Mouse (Mus musculus) forebrain, postnatal 0 days (tissue): ENCODE results near the gene Eps8. TPM values are rescaled to one million over a fixed set of nuclear protein-coding genes. Genes with fewer than 3 reads are reported as not detected.
A peak's percentile ranks its signal among the peaks of the same experiment; 100 is the strongest.

Experiments
- ATAC-seq: fragments of 200-750 bp; cut with Nextera tagmentation; 2 replicates; pipeline ENCODE4 v1.8.0; 2017; ENCODE audit warnings: mild to moderate bottlenecking, moderate library complexity
- DNase-seq: peaks from one replicate; pipeline ENCODE4 v3.0.0-alpha.2; 2015
- H3K27ac ChIP-seq: fragments of 300-500 bp; sonication (generic); 2 replicates; pipeline ENCODE4 v1.5.1; 2014; ENCODE audit warnings: low read depth, mild to moderate bottlenecking, antibody characterized with exemption, low read length, moderate library complexity, mixed read lengths
- H3K27me3 ChIP-seq: fragments of 300-500 bp; sonication (generic); 2 replicates; pipeline ENCODE4 v1.6.1; 2014; ENCODE audit warnings: mild to moderate bottlenecking, low read length, mixed read lengths; ENCODE audit not compliant: insufficient read depth
- H3K36me3 ChIP-seq: fragments of 300-500 bp; sonication (generic); 2 replicates; pipeline ENCODE4 v1.6.1; 2014; ENCODE audit warnings: mild to moderate bottlenecking, moderate library complexity; ENCODE audit not compliant: insufficient read depth
- H3K4me1 ChIP-seq: fragments of 300-500 bp; sonication (generic); 2 replicates; pipeline ENCODE4 v1.6.1; 2014; ENCODE audit warnings: antibody characterized with exemption; ENCODE audit not compliant: insufficient read depth
- H3K4me2 ChIP-seq: fragments of 300-500 bp; sonication (generic); 2 replicates; pipeline ENCODE4 v1.6.1; 2014; ENCODE audit warnings: low read depth, mild to moderate bottlenecking, moderate library complexity
- H3K4me3 ChIP-seq: fragments of 300-500 bp; sonication (generic); 2 replicates; pipeline ENCODE4 v1.5.1; 2014; ENCODE audit warnings: low read depth, low read length, mixed read lengths
- H3K9ac ChIP-seq: fragments of 300-500 bp; sonication (generic); 2 replicates; pipeline ENCODE4 v1.6.1; 2014; ENCODE audit warnings: mild to moderate bottlenecking
- H3K9me3 ChIP-seq: fragments of 300-500 bp; sonication (generic); 2 replicates; pipeline ENCODE4 v1.6.1; 2016; ENCODE audit warnings: low read length
- CTCF ChIP-seq: sonication (generic); IDR thresholded peaks from 2 replicates; pipeline ENCODE4 v1.5.1; 2016; ENCODE audit warnings: antibody characterized with exemption, control low read depth, low read depth
- WGBS: fragments of 180-500 bp; shearing (Covaris S2); extraction: QIAGEN DNeasy Blood & Tissue Kit; methylation state at CpG from one replicate; pipeline ENCODE4 v1.1.7; 2014; 5-methylcytosine and 5-hydroxymethylcytosine counted together
- polyA plus RNA-seq: library from polyadenylated mRNA; unstranded; fragments of >200 nt; fragmentation: Nextera tagmentation; extraction: Ambion mirVana; gene quantifications from 2 replicates; pipeline ENCODE4 v1.2.1, GENCODE M21; 2015
- total RNA-seq: library from RNA; depleted of rRNA; stranded (reverse); fragments of >200 nt; gene quantifications from 2 replicates; pipeline ENCODE4 v1.2.3, GENCODE M21; 2014

Gene Eps8
- total and polyA plus RNA-seq, 2 experiments from 2014 or later, result 23.7 to 26.0 TPM

DNA sequence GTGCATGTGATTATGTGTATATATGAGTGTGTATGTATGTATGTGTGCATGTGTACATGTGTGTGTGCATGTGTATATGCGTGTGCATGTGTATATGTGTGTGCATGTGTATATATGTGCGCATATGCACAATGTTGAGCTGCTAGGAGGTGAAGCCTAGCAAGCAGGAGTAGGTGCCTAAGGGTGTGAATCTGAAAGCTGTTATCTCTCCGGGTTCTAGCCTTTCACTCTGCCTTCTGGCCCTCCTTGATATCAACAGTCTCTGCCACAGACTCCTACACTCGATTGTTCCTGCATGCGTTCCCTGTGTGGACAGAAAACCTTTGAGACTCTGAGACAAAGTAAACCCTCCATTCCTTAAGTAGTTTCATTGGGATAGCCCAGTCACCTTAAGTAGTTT, 98.0 kb downstream of the Eps8 start:
- H3K9ac ChIP-seq, result no peak overlapping the region
- no peak for TF ChIP-seq CTCF
- no peaks in the 10 kb centered on the region for H3K27me3 ChIP-seq
- no peak overlapping the region for H3K4me2 ChIP-seq
- no peaks in the 10 kb centered on the region for H3K4me1 ChIP-seq
- no peaks in the 10 kb centered on the region for H3K9me3 ChIP-seq
- no peak overlapping the region for H3K4me3 ChIP-seq
- WGBS, result 91% methylated on average over 5 of the region's 5 CpGs
- H3K27ac ChIP-seq, result no peak overlapping the region
- ATAC-seq (no peak), DNase-seq (no peak)
- H3K36me3 ChIP-seq, result no peaks in the 10 kb centered on the region

DNA sequence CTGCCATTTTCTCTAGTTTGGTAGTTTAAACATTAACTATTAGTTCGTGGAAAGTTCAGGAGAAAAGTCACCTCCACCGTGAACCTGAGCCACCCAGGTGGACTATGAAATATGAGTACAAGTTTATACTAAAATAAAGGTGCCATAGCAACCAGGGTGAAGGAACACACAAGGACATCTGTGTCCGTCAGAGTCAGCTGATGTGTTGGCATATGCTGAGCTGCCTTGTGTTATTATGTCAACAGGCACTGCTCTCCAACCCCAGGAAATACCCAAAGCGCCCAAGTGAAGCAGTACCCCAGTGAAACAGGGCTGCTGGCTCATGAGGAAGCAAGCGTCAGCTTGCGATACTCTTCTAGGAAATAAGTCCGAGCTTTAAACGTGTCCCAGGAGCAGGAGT, 104.5 kb downstream of the Eps8 start:
- ATAC-seq (no peak), DNase-seq (no peak)
- Histone ChIP-seq H3K27ac (no peak overlapping the region), H3K27me3 (no peaks in the 10 kb centered on the region), H3K9ac (no peak overlapping the region), H3K4me3 (no peak overlapping the region), H3K9me3 (no peaks in the 10 kb centered on the region), H3K4me2 (no peak overlapping the region), H3K36me3 (no peaks in the 10 kb centered on the region), H3K4me1 (no peaks in the 10 kb centered on the region)
- no peak for TF ChIP-seq CTCF
- WGBS, result 83% methylated on average over 8 of the region's 8 CpGs

DNA sequence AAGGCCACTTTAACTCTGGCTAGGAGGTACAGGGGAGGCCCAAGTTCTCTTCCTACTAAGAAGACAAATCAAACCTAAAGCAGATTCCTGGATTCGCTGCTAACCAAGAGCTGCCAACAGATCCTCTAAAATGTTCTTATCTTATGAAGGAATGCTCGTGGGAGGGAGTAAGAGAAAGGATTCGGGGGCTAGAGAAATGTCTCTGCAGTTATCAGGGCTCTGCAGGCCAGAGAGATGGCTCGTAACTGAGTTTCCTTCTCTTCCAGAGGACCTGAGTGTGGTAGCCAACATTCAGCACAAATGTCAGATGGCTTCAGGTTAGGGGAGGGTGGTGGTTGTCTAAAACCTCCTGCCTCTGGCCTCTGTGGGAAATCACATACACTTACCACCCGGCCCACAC, 106.1 kb downstream of the Eps8 start:
- TF ChIP-seq CTCF, result no peak
- Histone ChIP-seq H3K9ac (no peak overlapping the region), H3K27me3 (no peaks in the 10 kb centered on the region), H3K36me3 (no peaks in the 10 kb centered on the region), H3K9me3 (no peaks in the 10 kb centered on the region), H3K4me2 (no peak overlapping the region), H3K27ac (no peak overlapping the region), H3K4me3 (no peak overlapping the region), H3K4me1 (no peaks in the 10 kb centered on the region)
- WGBS, result 84% methylated on average over 5 of the region's 5 CpGs
- no peak for DNase-seq
- ATAC-seq, result no peak

DNA sequence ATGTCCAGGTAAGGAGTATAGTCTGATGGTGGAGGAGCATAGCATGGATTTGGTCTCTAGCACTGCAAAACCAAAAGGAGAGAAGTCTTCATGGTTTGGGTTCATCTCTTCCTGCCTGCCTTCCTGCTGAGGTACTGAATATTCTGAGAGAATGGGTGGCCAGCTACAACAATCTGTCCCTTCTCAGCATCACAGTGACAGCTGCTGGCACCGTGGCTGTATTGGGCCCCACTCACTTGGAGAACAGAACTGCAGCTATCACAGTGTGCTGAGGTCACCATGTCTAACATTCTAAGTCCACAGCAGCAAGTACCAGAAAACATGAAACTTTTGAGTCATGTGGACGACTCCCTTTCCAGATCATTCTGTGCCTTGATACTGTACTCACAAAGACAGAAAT, 107.1 kb downstream of the Eps8 start:
- H3K36me3 ChIP-seq, result no peaks in the 10 kb centered on the region
- H3K9me3 ChIP-seq, result no peaks in the 10 kb centered on the region
- DNase-seq (no peak), ATAC-seq (no peak)
- H3K4me2 ChIP-seq, result no peak overlapping the region
- H3K9ac ChIP-seq, result no peak overlapping the region
- H3K4me1 ChIP-seq, result 0 out of 2 replicates have a peak, but pooled peaks cover 5% of the 10 kb centered on the region
- no peak for TF ChIP-seq CTCF
- no peaks in the 10 kb centered on the region for H3K27me3 ChIP-seq
- no peak overlapping the region for H3K27ac ChIP-seq
- no peak overlapping the region for H3K4me3 ChIP-seq
- WGBS, result 75% methylated on average over 2 of the region's 2 CpGs

DNA sequence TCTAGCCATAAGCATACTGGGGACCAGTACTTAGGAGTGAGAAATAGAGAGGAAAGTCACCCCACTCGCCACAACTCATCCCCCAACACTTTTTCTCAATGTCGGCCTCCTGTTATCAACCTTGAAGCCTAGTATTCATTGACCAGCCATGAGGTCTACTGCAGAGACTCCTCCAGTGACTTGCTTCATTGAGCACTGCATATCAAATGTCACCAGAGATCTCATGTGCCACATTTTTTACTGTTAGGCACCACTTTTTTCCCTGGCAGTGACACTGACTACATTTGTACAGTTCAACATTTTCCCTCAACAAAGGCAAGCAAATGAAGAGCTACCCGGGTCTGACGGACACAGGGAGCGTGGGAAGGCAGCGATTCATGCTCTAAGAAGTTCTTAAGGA, 108.6 kb downstream of the Eps8 start:
- WGBS, result 80% methylated on average over 6 of the region's 6 CpGs

DNA sequence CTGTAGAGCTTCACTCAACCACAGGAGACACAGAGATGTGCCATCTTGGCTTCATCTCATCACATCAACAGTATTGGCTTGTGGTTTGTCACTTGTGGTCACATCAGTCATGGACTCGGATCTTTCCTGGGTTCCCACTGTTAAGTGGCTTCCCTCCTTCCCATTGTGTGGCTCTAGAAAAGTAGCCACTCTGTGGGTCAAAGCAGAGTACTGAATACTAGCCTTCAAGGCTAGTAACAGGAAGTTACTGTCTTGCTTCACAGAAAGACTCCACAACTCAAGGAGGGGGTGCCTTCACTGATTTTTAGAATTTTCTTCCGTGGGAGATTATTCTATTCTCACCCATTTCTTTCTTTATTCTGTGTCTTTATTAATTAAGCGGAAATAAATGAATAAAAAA, 109.3 kb downstream of the Eps8 start:
- Histone ChIP-seq H3K27me3 (no peaks in the 10 kb centered on the region), H3K27ac (no peak overlapping the region), H3K4me2 (no peak overlapping the region), H3K36me3 (no peaks in the 10 kb centered on the region), H3K4me3 (no peak overlapping the region), H3K9ac (no peak overlapping the region), H3K4me1 (peaks cover 10% of the 10 kb centered on the region; the same call in 1 of the 2 replicates), H3K9me3 (no peaks in the 10 kb centered on the region)
- DNase-seq (no peak), ATAC-seq (no peak)
- no peak for TF ChIP-seq CTCF
- 55% methylated on average over 3 of the region's 3 CpGs for WGBS

More for the DNA sequence above, 108.6 kb downstream of the Eps8 start:
- no peaks in the 10 kb centered on the region for H3K36me3 ChIP-seq
- H3K4me2 ChIP-seq, result no peak overlapping the region
- H3K9ac ChIP-seq, result no peak overlapping the region
- no peak overlapping the region for H3K4me3 ChIP-seq
- no peak overlapping the region for H3K27ac ChIP-seq
- no peaks in the 10 kb centered on the region for H3K27me3 ChIP-seq
- ATAC-seq (no peak), DNase-seq (no peak)
- peaks cover 10% of the 10 kb centered on the region; the same call in 1 of the 2 replicates for H3K4me1 ChIP-seq
- H3K9me3 ChIP-seq, result no peaks in the 10 kb centered on the region
- no peak for TF ChIP-seq CTCF

DNA sequence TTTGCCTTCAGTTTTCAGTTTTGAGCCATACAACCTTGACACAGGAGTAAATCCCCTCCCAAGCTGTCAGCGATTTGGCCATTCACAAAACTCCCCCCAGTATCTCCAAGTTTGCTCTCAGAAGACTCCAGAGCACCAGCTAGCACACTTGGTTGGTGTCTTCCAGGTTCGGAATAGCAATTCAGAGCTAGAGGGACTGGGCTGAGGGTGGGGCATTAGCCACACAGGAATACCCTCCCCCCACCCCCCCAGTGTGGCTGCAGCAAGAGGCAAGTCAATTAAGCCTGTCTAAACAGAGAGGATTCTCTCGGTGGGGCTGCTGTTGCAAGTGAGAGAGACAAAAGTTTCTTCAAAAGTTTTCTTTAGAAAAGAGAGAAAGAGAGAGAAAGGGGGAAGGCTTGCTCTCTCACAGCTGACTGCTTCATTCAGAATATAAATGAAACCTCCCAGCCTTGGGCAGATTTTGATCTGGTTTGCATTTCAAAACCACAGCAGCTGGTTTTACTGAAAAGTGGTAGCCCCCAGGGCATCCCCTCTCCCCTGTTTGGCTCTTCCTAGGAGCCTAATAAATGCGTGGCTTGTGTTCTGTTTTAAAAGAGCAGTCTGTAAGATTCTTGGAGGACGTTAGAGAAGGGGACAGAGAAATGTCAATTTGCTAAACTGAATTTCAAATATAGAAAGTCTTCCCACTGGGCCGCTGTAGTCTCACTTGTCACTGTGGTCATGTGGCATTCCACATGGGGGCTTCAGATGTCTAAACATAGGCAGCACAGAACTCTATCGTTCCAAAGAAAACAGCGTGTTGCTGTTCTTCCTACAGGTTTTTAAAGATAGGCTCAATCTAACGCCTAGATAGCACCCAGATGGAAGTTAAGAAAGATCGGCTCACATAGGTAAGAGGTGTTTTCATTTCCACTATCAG, 112.2 kb downstream of the Eps8 start:
- 6% methylated on average over 10 of the region's 10 CpGs for WGBS
- H3K27me3 ChIP-seq, result no peaks in the 10 kb centered on the region
- DNase-seq (no peak), ATAC-seq (peak; percentile 75)
- H3K27ac ChIP-seq, result 0 out of 2 replicates have a peak overlapping the region, but pooled peaks have one; percentile 9
- H3K9me3 ChIP-seq, result no peaks in the 10 kb centered on the region
- no peak overlapping the region for H3K4me2 ChIP-seq
- no peak for TF ChIP-seq CTCF
- peaks cover 10% of the 10 kb centered on the region; the same call in 1 of the 2 replicates for H3K4me1 ChIP-seq
- no peaks in the 10 kb centered on the region for H3K36me3 ChIP-seq
- no peak overlapping the region for H3K4me3 ChIP-seq
- H3K9ac ChIP-seq, result no peak overlapping the region
